Mouse (Mus musculus): ENCODE results near the gene Dnah5. TPM values are rescaled to one million over a fixed set of nuclear protein-coding genes. Genes with fewer than 3 reads are reported as not detected.

Dnah5 gene
- 2.2 TPM in 2 replicates for polyA plus RNA-seq (2012; rRNA removed)

DNA sequence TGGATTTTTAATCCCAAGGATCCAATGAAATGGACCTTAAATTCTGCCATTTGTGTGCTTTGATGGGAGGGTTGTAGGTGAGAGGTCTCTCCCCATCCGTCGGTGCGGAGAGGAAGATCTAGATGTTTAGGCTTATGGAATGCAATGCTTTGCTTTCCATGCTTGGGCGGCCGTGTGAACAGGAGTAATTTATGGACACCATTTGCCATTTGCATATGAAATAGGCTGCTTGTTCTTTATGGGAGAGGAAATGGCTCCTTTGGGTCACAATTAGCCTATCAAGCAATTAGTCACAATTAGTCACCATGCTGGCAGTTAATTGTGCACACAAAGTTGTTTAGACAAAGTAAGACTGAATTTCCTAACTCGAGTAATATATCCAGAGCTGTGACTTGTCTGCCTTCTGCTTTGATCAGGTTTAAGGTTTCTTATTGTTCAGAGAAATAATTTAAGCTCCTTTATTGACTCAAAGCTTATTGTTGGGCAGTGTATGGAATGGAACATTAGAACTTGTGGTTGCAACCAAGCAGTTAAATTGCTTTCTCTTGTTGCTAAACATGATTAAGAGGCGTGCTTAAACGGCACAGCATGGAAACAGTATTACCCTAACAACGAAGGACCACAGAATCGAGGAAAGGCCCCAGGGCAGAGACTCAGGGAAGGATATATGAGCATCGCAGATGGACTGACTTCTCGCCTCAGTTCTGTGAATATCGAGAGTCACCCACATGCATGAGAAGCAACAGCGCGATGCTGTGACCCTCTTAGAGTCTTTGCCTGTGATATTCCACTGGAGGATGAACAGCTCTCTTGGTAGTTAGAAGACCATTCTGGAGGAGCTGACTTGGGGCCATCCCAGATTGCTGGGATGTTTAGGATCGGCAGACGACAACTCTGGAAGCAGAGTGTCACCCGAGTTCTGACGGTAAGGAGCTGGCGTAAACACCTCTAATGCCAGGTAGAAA lies at the start of gene Dnah5:
Dnah5 (plus strand) TSS at position 642 of the 965 bp plus-strand sequence.

Other genes with a start within 250 kb of the Dnah5 start
- gene Trio, start 177.9 kb upstream of the Dnah5 start, polyA plus RNA-seq (2012; rRNA removed): 110 and 118 TPM in 2 replicates